Mouse (Mus musculus) embryonic facial prominence, embryonic 12.5 days (tissue): ENCODE results near the gene Gm884. TPM values are rescaled to one million over a fixed set of nuclear protein-coding genes. Genes with fewer than 3 reads are reported as not detected.
"Not testable (repeated sequence)": the region's sequence is repeated elsewhere in the genome, so short reads cannot be mapped to it uniquely, and the experiment has no call there.

ENCODE experiments used
- ATAC-seq: fragments of 200-750 bp; cut with Nextera tagmentation; 2 replicates; pipeline ENCODE4 v1.8.0; 2017; ENCODE audit not compliant: insufficient number of reproducible peaks, insufficient read depth, low FRiP score, low TSS enrichment
- H3K27ac ChIP-seq: fragments of 300-500 bp; sonication (generic); 2 replicates; pipeline ENCODE4 v1.5.1; 2016; ENCODE audit warnings: mild to moderate bottlenecking
- H3K27me3 ChIP-seq: fragments of 300-500 bp; sonication (generic); 2 replicates; pipeline ENCODE4 v1.6.1; 2016; ENCODE audit warnings: mild to moderate bottlenecking, moderate library complexity
- H3K36me3 ChIP-seq: fragments of 300-500 bp; sonication (generic); 2 replicates; pipeline ENCODE4 v1.6.1; 2016; ENCODE audit warnings: mild to moderate bottlenecking
- H3K4me1 ChIP-seq: fragments of 300-500 bp; sonication (generic); 2 replicates; pipeline ENCODE4 v1.6.1; 2016
- H3K4me2 ChIP-seq: fragments of 300-500 bp; sonication (generic); replicated peaks from 2 replicates; pipeline ENCODE4 v1.6.1; 2016; ENCODE audit warnings: mild to moderate bottlenecking, moderate library complexity
- H3K4me3 ChIP-seq: fragments of 300-500 bp; sonication (generic); 2 replicates; pipeline ENCODE4 v1.5.1; 2016; ENCODE audit warnings: mild to moderate bottlenecking
- H3K9ac ChIP-seq: fragments of 300-500 bp; sonication (generic); 2 replicates; pipeline ENCODE4 v1.6.1; 2016; ENCODE audit warnings: mild to moderate bottlenecking, moderate library complexity
- H3K9me3 ChIP-seq: fragments of 300-500 bp; sonication (generic); 2 replicates; pipeline ENCODE4 v1.6.1; 2016; ENCODE audit warnings: mild to moderate bottlenecking, moderate library complexity
- WGBS: fragments of 180-500 bp; shearing (Covaris S2); methylation state at CpG from one replicate; pipeline ENCODE4 v1.1.7; 2016; 5-methylcytosine and 5-hydroxymethylcytosine counted together
- polyA plus RNA-seq: library from polyadenylated mRNA; unstranded; fragments of >200 nt; fragmentation: Nextera tagmentation; extraction: Ambion mirVana; gene quantifications from 2 replicates; pipeline ENCODE4 v1.2.1, GENCODE M21; 2016

The Gm884 gene
- polyA plus RNA-seq, 1 experiment from 2014 or later = not detected

DNA sequence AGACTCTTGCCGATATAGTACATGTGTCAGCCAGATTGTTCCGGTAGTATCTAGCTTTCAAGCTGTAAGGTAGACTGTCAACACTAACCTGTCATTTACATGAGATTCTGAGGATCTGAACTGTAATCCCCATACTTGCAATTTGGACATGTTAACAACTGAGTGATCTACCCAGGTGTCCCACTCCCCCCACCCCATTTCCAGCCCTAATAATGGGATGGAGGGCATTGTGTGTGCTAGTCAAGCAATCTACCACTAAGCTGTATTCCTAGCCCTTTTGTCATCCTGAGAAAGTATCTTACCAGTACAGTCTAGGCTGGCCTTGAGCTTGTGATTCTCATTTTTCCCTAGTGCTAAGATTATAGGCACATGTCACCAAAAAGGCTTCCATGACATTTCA lies 10.2 kb downstream of the Gm884 start:
- no peaks in the 10 kb centered on the region for H3K9me3 ChIP-seq
- H3K27ac ChIP-seq = no peak overlapping the region
- 88% methylated on average over 2 of the region's 2 CpGs for WGBS
- no peak overlapping the region for H3K9ac ChIP-seq
- no peaks in the 10 kb centered on the region for H3K36me3 ChIP-seq
- ATAC-seq = no peak
- no peaks in the 10 kb centered on the region for H3K27me3 ChIP-seq
- no peaks in the 10 kb centered on the region for H3K4me1 ChIP-seq
- no peak overlapping the region for H3K4me2 ChIP-seq
- H3K4me3 ChIP-seq = no peak overlapping the region

DNA sequence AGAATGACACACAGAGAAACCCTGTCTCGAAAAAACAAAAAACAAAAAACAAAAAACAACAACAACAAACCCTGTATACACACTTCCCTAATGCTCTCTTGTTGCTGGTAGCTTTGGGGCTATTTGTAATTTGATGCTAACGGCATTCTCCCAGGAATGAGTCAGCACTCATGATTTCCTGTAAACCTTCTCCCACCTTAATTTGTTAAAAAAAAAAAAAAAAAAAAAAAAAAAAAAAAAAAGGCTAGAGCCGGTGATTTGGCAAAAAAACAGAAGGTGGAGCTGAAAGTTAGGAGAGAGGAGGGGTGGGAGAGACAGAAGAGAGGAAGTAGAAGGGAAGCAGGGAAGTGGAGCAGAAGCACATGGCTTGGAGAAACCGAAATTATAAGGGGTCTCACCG lies 14.3 kb downstream of the Gm884 start:
- Histone ChIP-seq H3K27ac (no peak overlapping the region), H3K36me3 (no peaks in the 10 kb centered on the region), H3K9me3 (no peaks in the 10 kb centered on the region), H3K4me1 (no peaks in the 10 kb centered on the region), H3K4me2 (no peak overlapping the region), H3K27me3 (no peaks in the 10 kb centered on the region), H3K4me3 (no peak overlapping the region), H3K9ac (no peak overlapping the region)
- 50% methylated on average over 5 of the region's 5 CpGs for WGBS
- no peak for ATAC-seq

DNA sequence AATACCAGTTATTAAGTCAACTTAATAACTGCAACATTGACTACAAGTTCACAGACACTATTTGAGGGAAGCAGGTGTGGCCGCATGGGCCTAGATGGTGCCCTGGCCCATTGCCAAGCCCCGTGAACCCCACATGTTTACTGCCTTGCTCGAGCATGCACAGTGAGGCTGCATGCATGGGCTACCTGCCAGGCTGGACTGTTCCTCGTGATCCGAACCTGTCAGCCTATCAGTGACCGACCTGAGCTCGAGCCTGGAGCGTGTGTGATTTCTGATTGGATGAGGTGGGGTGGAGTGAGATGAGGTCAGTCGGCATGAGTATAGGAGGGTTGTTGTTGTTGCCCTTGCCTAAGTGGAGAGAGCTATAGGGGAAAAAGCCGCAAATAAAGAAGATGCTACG lies 42.6 kb downstream of the Gm884 start:
- no peak overlapping the region for H3K4me3 ChIP-seq
- ATAC-seq = no peak
- H3K4me1 ChIP-seq = no peaks in the 10 kb centered on the region
- H3K4me2 ChIP-seq = no peak overlapping the region
- no peaks in the 10 kb centered on the region for H3K36me3 ChIP-seq
- WGBS = 95% methylated on average over 11 of the region's 11 CpGs
- no peak overlapping the region for H3K9ac ChIP-seq
- H3K27me3 ChIP-seq = no peaks in the 10 kb centered on the region
- H3K27ac ChIP-seq = no peak overlapping the region
- H3K9me3 ChIP-seq = peaks cover 7% of the 10 kb centered on the region; the same call in 1 of the 2 replicates

DNA sequence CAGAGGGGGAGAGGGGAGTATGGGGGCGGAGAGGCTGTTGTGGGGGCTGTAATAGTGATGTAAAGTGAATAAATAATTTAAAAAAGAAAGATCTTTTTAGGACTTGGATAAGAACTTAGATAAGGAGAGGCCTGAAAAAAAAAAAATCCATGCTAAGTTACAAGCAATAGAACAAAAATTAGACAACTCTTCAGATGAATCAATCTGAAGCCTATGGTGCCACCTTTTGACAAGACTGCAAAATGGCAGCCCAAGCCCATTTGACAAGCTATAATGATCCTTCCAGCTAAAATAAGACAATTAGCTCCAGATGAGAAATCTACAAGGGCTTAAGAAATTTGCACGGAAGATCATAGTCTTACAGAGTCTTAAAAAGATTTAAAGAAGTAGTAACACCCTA lies 64.9 kb downstream of the Gm884 start:
- H3K36me3 ChIP-seq = no peaks in the 10 kb centered on the region
- 80% methylated on average over 2 of the region's 2 CpGs for WGBS
- no peaks in the 10 kb centered on the region for H3K4me1 ChIP-seq
- no peak overlapping the region for H3K27ac ChIP-seq
- no peak for ATAC-seq
- H3K4me3 ChIP-seq = no peak overlapping the region
- H3K4me2 ChIP-seq = no peak overlapping the region
- H3K9ac ChIP-seq = no peak overlapping the region
- H3K27me3 ChIP-seq = no peaks in the 10 kb centered on the region
- H3K9me3 ChIP-seq = no peaks in the 10 kb centered on the region

DNA sequence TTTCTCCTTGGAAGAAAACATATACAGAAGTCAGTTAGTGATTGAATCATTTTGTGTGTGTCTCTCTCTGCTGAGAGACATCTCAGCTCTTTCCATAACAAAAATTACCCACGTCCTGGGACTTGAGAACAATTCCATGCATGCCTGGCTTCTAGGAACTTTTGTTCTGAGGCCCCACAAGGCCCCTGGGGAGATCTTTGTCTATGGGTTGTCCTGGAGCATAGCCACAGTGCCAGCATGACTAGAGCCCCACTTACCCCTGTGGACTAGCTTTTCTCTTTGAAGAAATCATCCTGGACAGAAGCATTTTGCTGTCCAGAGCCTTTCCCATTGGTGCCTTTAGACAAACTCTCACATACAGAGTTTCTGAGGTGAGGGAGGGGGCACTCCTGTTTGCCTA lies 86.0 kb downstream of the Gm884 start:
- H3K27ac ChIP-seq, H3K4me1 ChIP-seq, ATAC-seq, H3K9ac ChIP-seq, H3K9me3 ChIP-seq, H3K4me2 ChIP-seq, H3K27me3 ChIP-seq, H3K4me3 ChIP-seq, H3K36me3 ChIP-seq: not testable (repeated sequence)
- 40% methylated on average over 1 of the region's 1 CpGs for WGBS

DNA sequence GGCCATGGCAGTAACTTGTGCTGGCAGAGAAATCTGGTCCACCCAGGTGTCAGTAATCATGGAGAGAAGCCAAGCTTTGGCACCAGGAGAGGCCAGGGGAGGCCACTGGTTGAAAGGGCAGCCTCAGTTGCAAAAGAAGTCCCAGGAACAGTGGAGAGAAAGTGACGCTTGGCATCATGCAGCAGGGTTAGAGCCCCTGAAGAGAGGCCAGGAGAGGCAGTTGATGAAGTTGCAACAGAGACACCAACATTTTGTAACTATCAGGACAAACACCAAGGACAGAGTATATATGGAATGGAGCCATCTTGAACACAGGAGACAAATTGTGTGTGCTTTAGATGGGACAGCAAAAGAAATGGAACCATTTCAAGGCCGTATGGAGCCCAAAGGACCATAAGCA lies 108.8 kb downstream of the Gm884 start:
- Histone ChIP-seq H3K9me3 (no peaks in the 10 kb centered on the region), H3K27ac (no peak overlapping the region), H3K4me2 (no peak overlapping the region), H3K4me3 (no peak overlapping the region), H3K27me3 (no peaks in the 10 kb centered on the region), H3K9ac (no peak overlapping the region), H3K4me1 (no peaks in the 10 kb centered on the region), H3K36me3 (no peaks in the 10 kb centered on the region)
- WGBS = 67% methylated on average over 2 of the region's 2 CpGs
- ATAC-seq = no peak

DNA sequence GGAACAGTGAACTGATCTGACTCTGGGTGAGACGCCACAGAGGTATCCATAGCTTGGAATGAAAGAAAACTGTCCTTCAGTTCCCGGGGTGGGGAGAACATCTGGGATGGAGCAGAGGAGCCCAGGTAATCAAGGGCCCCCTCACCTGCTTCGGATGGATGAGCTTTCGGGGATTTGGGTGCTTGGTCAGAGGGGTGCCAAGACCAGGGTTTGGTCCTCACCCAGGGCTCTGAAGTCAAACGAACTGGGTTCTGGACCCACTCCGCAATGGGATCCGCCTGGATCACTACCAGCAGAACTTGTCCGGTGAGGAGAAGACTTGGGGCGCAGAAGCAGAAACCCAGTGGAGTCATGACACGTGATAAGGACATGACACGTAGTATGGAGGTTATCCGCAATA lies 116.4 kb downstream of the Gm884 start, which contains the start of gene Lrrc37a:
TSS of gene Lrrc37a (minus strand) at position 101 of the 400 bp plus-strand sequence.
- H3K27ac ChIP-seq = no peak within 1 kb of the TSS
- H3K4me1 ChIP-seq = no peaks in the 10 kb centered on the region
- H3K36me3 ChIP-seq = no peaks in the 10 kb centered on the region
- no peak for ATAC-seq
- H3K9ac ChIP-seq = no peak within 1 kb of the TSS
- no peaks in the 10 kb centered on the region for H3K9me3 ChIP-seq
- no peak within 1 kb of the TSS for H3K4me3 ChIP-seq
- no peaks in the 10 kb centered on the region for H3K27me3 ChIP-seq
- no peak within 1 kb of the TSS for H3K4me2 ChIP-seq
- WGBS = 90% methylated on average over 12 of the region's 12 CpGs

Other genes with a start within 250 kb of the Gm884 start
- gene Plekhm1, start 208.5 kb downstream of the Gm884 start, polyA plus RNA-seq = 8.2 and 8.7 TPM in 2 replicates
- gene Lrrc37a, start 116.5 kb downstream of the Gm884 start, polyA plus RNA-seq = not detected in 2 replicates
- not detected in 2 replicates for gene Lyzl6, start 17.8 kb upstream of the Gm884 start, polyA plus RNA-seq
- 0.69 and 1.2 TPM in 2 replicates for gene Rprml, start 28.4 kb upstream of the Gm884 start, polyA plus RNA-seq
- gene Gosr2, start 76.8 kb upstream of the Gm884 start, polyA plus RNA-seq = 92.5 and 98.1 TPM in 2 replicates
- 3.5 and 4.3 TPM in 2 replicates for gene Wnt9b, start 128.7 kb upstream of the Gm884 start, polyA plus RNA-seq
- gene Wnt3, start 153.0 kb upstream of the Gm884 start, polyA plus RNA-seq = 4.7 and 6.1 TPM in 2 replicates